Mouse (Mus musculus): ENCODE results near the gene Nqo1.

DNA sequence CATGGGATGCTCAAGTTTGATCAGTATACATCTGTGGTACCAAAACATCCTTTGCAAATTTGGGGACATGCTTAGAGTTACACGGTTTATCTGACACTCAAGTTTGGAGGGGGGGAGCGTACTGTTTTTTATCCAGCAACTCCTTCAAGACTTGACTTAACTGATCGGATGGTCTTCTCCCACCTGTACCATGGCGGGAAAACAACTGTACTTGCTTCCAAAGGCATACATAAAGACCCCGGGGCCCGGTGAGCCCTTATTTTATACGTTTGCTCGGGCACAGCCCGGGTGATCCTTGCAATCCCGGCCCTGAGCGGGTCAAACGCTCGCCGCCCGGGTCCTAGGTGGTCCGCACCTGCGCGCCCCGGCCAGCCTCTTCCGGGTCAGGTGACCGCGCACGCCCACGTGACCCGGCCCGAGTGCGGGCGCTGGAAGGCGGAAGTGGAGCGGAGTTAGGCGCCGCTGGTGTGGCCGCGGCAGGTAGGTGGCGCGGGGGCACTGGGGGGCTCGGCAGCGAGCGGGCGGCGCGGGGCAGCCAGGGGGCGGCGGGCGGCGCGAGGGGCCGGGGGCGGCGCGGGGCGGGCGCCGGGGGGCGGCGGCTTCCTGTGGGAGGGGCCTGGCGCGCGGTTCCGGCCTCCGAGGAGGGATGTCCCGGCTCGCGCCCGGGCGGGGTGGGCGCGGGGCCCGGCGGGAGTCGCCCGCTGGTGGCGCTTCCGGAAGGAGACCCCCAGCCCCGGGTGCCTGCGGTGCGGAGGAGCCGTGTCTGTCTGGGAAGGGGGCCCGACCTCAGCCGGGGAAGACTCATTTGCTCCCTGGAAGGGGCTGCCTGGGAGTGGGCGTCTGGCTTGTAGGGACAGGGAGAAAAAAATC, 33.2 kb upstream of the Nqo1 start, which contains the start of gene Wwp2:
- TF ChIP-seq EP300 (IDR thresholded peaks at IDR 0.05; ENCODE audit: low read depth) (no peak), CTCF (IDR thresholded peaks at IDR 0.05; ENCODE audit: low read depth) (no peak)

Measured in liver, postnatal 0 days (tissue).